Mouse (Mus musculus): ENCODE results near the gene Hesx1. TPM values are rescaled to one million over a fixed set of nuclear protein-coding genes. Genes with fewer than 3 reads are reported as not detected.
"Not testable (repeated sequence)": the region's sequence is repeated elsewhere in the genome, so short reads cannot be mapped to it uniquely, and the experiment has no call there.

The Hesx1 gene
- polyA plus RNA-seq (2015; fragmentation: Nextera tagmentation; extraction: Ambion mirVana): 0.21 and 0.28 TPM in 2 replicates

GRCm38 (mm10) chr14:26994211-26994741 is at the start of gene Hesx1:
Gene Hesx1, plus strand, starts transcription at chr14:26994416.
- H3K9ac ChIP-seq: peak within 1 kb of the TSS; percentile 58; the same call in 1 of the 2 replicates
- 7% methylated on average over 16 of the region's 16 CpGs for WGBS
- H3K27me3 ChIP-seq: no peaks in the 10 kb centered on the region
- H3K9me3 ChIP-seq: no peaks in the 10 kb centered on the region
- H3K4me3 ChIP-seq: peak within 1 kb of the TSS; percentile 41
- H3K36me3 ChIP-seq: no peaks in the 10 kb centered on the region
- no peak for ATAC-seq (ENCODE audit: insufficient number of reproducible peaks, insufficient read depth, low FRiP score, low TSS enrichment, low read depth)
- peaks cover 13% of the 10 kb centered on the region for H3K4me1 ChIP-seq
- peak within 1 kb of the TSS; percentile 55 for H3K27ac ChIP-seq
- H3K4me2 ChIP-seq: peak within 1 kb of the TSS; percentile 65

GRCm38 (mm10) chr14:26956139-26956538 is 38.1 kb upstream of the Hesx1 start:
- not testable (repeated sequence) for ATAC-seq (ENCODE audit: insufficient number of reproducible peaks, insufficient read depth, low FRiP score, low TSS enrichment, low read depth); H3K4me1 ChIP-seq; H3K27ac ChIP-seq; H3K9ac ChIP-seq; H3K4me3 ChIP-seq; H3K4me2 ChIP-seq; H3K27me3 ChIP-seq; H3K9me3 ChIP-seq
- 89% methylated on average over 2 of the region's 2 CpGs for WGBS
- peaks cover 45% of the 10 kb centered on the region for H3K36me3 ChIP-seq

- Histone ChIP-seq H3K4me3 (no peak overlapping the region), H3K4me1 (no peaks in the 10 kb centered on the region), H3K27ac (no peak overlapping the region), H3K27me3 (no peaks in the 10 kb centered on the region), H3K36me3 (peaks cover 40% of the 10 kb centered on the region), H3K9ac (no peak overlapping the region), H3K4me2 (no peak overlapping the region), H3K9me3 (no peaks in the 10 kb centered on the region)
- no peak for ATAC-seq (ENCODE audit: insufficient number of reproducible peaks, insufficient read depth, low FRiP score, low TSS enrichment, low read depth)
- 88% methylated on average over 1 of the region's 1 CpGs for WGBS
Observed at GRCm38 (mm10) chr14:26960518-26960917, 33.7 kb upstream of the Hesx1 start.

GRCm38 (mm10) chr14:26969164-26969563 is 25.1 kb upstream of the Hesx1 start:
- no peaks in the 10 kb centered on the region for H3K27me3 ChIP-seq
- no peaks in the 10 kb centered on the region for H3K9me3 ChIP-seq
- H3K4me2 ChIP-seq: peak overlapping the region; percentile 66
- H3K36me3 ChIP-seq: 0 out of 2 replicates have a peak, but pooled peaks cover 2% of the 10 kb centered on the region
- H3K27ac ChIP-seq: no peak overlapping the region
- peak overlapping the region; percentile 89 for H3K4me3 ChIP-seq
- H3K4me1 ChIP-seq: peaks cover 14% of the 10 kb centered on the region; the same call in 1 of the 2 replicates
- no peak for ATAC-seq (ENCODE audit: insufficient number of reproducible peaks, insufficient read depth, low FRiP score, low TSS enrichment, low read depth)
- H3K9ac ChIP-seq: peak overlapping the region; percentile 92
- 76% methylated on average over 3 of the region's 3 CpGs for WGBS

GRCm38 (mm10) chr14:26969856-26970407 is 24.3 kb upstream of the Hesx1 start:
- Histone ChIP-seq H3K9me3 (no peaks in the 10 kb centered on the region), H3K4me3 (peak overlapping the region; percentile 89), H3K9ac (peak overlapping the region; percentile 92), H3K27me3 (no peaks in the 10 kb centered on the region), H3K27ac (peak overlapping the region; percentile 90), H3K4me1 (peaks cover 14% of the 10 kb centered on the region; the same call in 1 of the 2 replicates), H3K36me3 (no peaks in the 10 kb centered on the region), H3K4me2 (peak overlapping the region; percentile 66)
- WGBS: 1% methylated on average over 46 of the region's 62 CpGs
- peak; percentile 79 for ATAC-seq (ENCODE audit: insufficient number of reproducible peaks, insufficient read depth, low FRiP score, low TSS enrichment, low read depth)

GRCm38 (mm10) chr14:26970439-26970932 is 23.7 kb upstream of the Hesx1 start:
- WGBS: under 1% methylated on average over 52 of the region's 53 CpGs
- H3K4me1 ChIP-seq: peaks cover 14% of the 10 kb centered on the region; the same call in 1 of the 2 replicates
- no peaks in the 10 kb centered on the region for H3K27me3 ChIP-seq
- peak; percentile 96 for ATAC-seq (ENCODE audit: insufficient number of reproducible peaks, insufficient read depth, low FRiP score, low TSS enrichment, low read depth)
- H3K4me3 ChIP-seq: peak overlapping the region; percentile 89
- no peaks in the 10 kb centered on the region for H3K9me3 ChIP-seq
- no peaks in the 10 kb centered on the region for H3K36me3 ChIP-seq
- peak overlapping the region; percentile 66 for H3K4me2 ChIP-seq
- H3K27ac ChIP-seq: peak overlapping the region; percentile 90
- H3K9ac ChIP-seq: peak overlapping the region; percentile 92

- ATAC-seq (ENCODE audit: insufficient number of reproducible peaks, insufficient read depth, low FRiP score, low TSS enrichment, low read depth): no peak
- H3K4me2 ChIP-seq: peak within 1 kb of the TSS; percentile 66
- H3K9me3 ChIP-seq: no peaks in the 10 kb centered on the region
- no peaks in the 10 kb centered on the region for H3K27me3 ChIP-seq
- no peaks in the 10 kb centered on the region for H3K36me3 ChIP-seq
- peak within 1 kb of the TSS; percentile 90 for H3K27ac ChIP-seq
- H3K4me3 ChIP-seq: peak within 1 kb of the TSS; percentile 89
- peak within 1 kb of the TSS; percentile 92 for H3K9ac ChIP-seq
- H3K4me1 ChIP-seq: peaks cover 14% of the 10 kb centered on the region; the same call in 1 of the 2 replicates
- 43% methylated on average over 10 of the region's 10 CpGs for WGBS
Observed at GRCm38 (mm10) chr14:26971106-26971789, 23.0 kb upstream of the Hesx1 start, which contains the start of gene Appl1. Gene Appl1, minus strand, starts transcription at chr14:26971232.

- H3K4me2 ChIP-seq: no peak overlapping the region
- no peak overlapping the region for H3K27ac ChIP-seq
- no peak overlapping the region for H3K4me3 ChIP-seq
- 75% methylated on average over 2 of the region's 2 CpGs for WGBS
- no peaks in the 10 kb centered on the region for H3K27me3 ChIP-seq
- ATAC-seq (ENCODE audit: insufficient number of reproducible peaks, insufficient read depth, low FRiP score, low TSS enrichment, low read depth): no peak
- H3K9me3 ChIP-seq: no peaks in the 10 kb centered on the region
- no peak overlapping the region for H3K9ac ChIP-seq
- no peaks in the 10 kb centered on the region for H3K36me3 ChIP-seq
- H3K4me1 ChIP-seq: peaks cover 17% of the 10 kb centered on the region
Observed at GRCm38 (mm10) chr14:26973089-26973488, 21.1 kb upstream of the Hesx1 start.

- no peak for ATAC-seq (ENCODE audit: insufficient number of reproducible peaks, insufficient read depth, low FRiP score, low TSS enrichment, low read depth)
- Histone ChIP-seq H3K4me1 (peaks cover 12% of the 10 kb centered on the region), H3K9ac (no peak overlapping the region), H3K4me3 (no peak overlapping the region), H3K27me3 (no peaks in the 10 kb centered on the region), H3K9me3 (no peaks in the 10 kb centered on the region), H3K27ac (no peak overlapping the region), H3K36me3 (no peaks in the 10 kb centered on the region), H3K4me2 (no peak overlapping the region)
- 82% methylated on average over 3 of the region's 3 CpGs for WGBS
Observed at GRCm38 (mm10) chr14:26975490-26975889, 18.7 kb upstream of the Hesx1 start.

- Histone ChIP-seq H3K36me3 (no peaks in the 10 kb centered on the region), H3K4me2 (no peak overlapping the region), H3K4me1 (peaks cover 10% of the 10 kb centered on the region), H3K9me3 (peaks cover 6% of the 10 kb centered on the region), H3K27me3 (no peaks in the 10 kb centered on the region), H3K9ac (no peak overlapping the region), H3K27ac (no peak overlapping the region), H3K4me3 (no peak overlapping the region)
- 79% methylated on average over 7 of the region's 7 CpGs for WGBS
- no peak for ATAC-seq (ENCODE audit: insufficient number of reproducible peaks, insufficient read depth, low FRiP score, low TSS enrichment, low read depth)
Observed at GRCm38 (mm10) chr14:26976212-26976611, 18.0 kb upstream of the Hesx1 start.

- Histone ChIP-seq H3K4me3 (no peak overlapping the region), H3K27me3 (no peaks in the 10 kb centered on the region), H3K36me3 (no peaks in the 10 kb centered on the region), H3K4me1 (peaks cover 7% of the 10 kb centered on the region; the same call in 1 of the 2 replicates), H3K9ac (no peak overlapping the region), H3K27ac (no peak overlapping the region), H3K4me2 (no peak overlapping the region), H3K9me3 (peaks cover 12% of the 10 kb centered on the region)
- ATAC-seq (ENCODE audit: insufficient number of reproducible peaks, insufficient read depth, low FRiP score, low TSS enrichment, low read depth): no peak
- WGBS: 30% methylated on average over 2 of the region's 2 CpGs
Observed at GRCm38 (mm10) chr14:26977500-26977899, 16.7 kb upstream of the Hesx1 start.

Measured in embryonic facial prominence, embryonic 13.5 days (tissue).